Mouse (Mus musculus): ENCODE results near the gene Fam168b.

Gene Fam168b

GRCm38 (mm10) chr1:34842887-34843618 lies at the start of gene Fam168b:
Fam168b (minus strand) TSS chr1:34843065.
- DNase-seq (ENCODE audit: low spot score in 2 of 2): peak; percentile 76 to 88

DNA sequence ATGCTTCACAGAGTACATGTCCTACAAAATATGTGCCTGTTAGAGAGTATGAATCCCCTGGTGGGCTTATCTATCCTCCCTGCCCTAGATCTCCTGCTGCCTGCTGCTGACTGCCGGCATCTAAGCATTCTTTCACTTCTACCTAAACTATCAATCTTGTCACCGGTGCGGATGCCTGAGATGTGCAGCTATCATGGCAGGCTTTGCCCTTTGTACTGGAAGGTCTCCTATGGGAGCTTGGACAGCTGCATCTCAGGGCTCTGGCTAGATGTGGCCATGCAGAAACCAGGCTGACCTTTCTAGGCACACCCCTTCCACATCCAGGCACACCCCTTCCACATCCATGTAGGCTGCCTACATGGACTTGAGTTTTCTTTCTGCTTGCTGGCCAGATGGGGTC lies 49.6 kb upstream of the Fam168b start:
- no peak for DNase-seq (ENCODE audit: low spot score in 2 of 2)

DNA sequence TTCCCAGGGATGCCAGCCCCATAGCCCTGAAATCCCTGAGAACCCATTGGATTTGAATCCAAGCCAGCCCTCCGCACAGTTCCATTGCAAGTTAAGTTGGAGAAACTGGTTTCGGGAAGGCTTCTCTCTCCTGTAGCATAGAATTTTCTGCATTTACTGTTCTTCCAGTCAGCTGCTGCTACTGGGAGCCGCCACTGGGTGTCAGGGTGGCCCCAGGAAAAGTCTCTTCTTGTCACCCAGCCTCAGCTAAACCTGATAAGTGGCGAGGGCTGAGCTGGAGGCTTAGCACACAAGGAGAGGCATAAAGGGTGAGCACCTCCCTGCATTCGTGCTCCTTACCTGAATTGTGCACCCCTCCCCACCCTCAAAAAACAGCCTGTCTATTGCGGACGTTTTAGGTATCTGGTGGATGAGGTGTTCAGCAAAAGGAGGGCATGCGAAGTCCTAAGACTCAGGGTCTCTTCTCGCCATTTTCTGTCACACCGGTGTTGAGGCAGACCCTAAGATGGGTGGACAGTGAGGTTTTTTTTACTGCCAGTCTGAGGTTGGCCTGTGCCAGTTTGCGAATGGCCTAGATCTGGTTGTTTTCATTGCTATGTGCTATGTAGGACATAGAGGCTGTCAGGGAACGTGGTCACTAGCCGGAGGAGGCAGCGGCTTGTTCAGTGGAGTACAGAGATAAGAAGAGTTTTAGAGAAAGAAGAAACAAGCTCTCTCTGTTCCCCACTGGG lies 48.9 kb upstream of the Fam168b start:
- peak in 1 of 2 experiments; percentile 61 for DNase-seq (ENCODE audit: low spot score in 2 of 2)

DNA sequence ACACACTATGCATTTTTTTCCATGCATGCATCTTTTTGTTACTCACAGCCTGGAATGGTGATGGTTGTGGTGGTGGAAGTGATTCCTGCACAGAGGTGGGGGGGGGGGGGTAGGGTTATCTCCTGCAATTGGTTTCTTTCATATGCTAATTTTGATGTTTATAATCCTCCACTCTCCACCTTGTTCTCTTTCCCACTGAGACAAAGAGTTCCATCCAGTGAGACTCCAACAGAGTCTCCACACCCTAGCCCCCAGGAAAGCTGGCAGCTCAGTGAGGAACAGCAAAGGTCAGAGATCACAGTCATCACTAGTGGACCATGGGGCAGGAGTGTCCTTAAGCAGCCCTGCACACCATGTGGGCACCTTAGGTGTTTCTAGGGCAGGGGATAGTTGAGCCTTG lies 40.9 kb upstream of the Fam168b start:
- no peak for DNase-seq (ENCODE audit: low spot score in 2 of 2)

- peak in 1 of 2 experiments; percentile 3 for DNase-seq (ENCODE audit: low spot score in 2 of 2)
Measured at GRCm38 (mm10) chr1:34879611-34880010, 36.7 kb upstream of the Fam168b start.

DNA sequence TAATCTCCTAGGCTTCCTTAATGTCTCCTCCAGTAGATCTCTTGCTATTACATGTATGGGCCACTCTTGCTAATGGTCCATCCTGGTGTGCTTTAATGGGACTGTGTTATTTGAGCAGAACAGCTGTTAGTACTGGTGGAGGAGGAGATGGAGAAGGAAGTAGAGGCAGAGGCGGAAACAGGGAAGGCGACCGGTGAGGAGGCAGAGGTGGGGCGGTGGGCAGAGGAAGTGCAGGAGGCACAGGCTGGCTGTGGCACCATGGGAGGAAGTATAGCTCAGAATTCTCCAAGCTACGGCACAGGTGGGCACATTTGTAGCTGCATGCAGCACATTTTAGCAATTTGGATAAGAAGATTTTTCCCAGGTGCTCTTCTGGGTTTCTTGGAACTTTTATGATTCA lies 30.7 kb upstream of the Fam168b start:
- DNase-seq (ENCODE audit: low spot score in 2 of 2): no peak

DNA sequence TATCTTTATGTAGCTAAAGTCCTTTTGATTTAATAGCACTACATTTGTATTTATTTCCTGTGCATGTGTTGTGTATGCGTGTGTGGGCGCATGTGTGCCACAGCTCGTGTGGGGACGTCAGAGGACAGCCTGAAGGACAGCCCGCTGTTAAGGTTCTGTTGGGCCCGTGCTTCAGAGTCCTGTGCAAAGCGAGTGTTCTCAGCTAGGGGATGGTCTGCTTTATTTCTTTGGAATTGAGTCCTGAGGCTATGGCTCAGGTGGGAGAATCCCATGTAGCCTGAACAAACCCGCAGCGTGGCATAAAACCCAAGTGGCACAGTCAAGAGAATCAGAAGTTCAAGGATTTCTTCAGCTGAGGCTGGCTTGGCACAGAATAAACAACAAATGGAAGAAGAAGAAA lies 28.3 kb upstream of the Fam168b start:
- no peak for DNase-seq (ENCODE audit: low spot score in 2 of 2)

DNA sequence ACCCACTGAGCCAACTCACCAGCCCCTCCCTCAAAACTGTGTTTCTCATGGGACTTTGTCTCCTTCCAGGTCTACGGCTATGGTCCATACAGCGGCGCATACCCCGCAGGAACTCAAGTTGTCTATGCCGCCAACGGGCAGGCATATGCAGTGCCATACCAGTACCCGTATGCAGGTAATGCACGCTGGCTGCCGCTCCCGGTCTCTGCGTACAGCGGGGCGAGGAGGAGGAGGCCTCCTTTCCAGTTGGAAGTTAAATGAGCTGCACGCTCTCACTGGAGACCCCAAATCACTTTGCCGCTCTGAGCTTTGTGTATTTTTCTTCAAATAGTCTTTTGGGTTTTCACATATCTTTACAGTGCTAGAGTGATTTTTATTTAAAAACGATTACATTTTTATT lies 26.4 kb upstream of the Fam168b start:
- no peak for DNase-seq (ENCODE audit: low spot score in 2 of 2)

DNA sequence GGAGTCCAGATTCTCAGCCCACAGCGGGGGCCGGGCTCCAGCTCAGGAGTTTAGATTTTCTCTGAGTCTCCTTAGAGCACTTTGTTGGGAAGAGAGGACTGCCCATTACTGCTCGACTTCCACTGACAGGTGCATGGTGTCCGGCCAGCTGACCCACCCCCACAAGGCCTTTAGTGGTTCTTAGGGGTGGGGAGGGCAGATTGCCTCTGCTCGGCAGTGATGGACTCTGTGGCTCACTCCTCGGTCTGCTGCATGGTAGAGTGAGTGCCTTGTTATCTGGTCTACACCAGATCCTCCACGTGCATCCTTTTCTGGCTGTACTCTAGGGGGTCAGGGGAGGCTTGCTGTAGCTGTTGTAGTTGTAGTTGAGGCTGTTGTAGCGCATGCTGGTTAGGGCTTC lies 25.5 kb upstream of the Fam168b start:
- no peak for DNase-seq (ENCODE audit: low spot score in 2 of 2)

DNA sequence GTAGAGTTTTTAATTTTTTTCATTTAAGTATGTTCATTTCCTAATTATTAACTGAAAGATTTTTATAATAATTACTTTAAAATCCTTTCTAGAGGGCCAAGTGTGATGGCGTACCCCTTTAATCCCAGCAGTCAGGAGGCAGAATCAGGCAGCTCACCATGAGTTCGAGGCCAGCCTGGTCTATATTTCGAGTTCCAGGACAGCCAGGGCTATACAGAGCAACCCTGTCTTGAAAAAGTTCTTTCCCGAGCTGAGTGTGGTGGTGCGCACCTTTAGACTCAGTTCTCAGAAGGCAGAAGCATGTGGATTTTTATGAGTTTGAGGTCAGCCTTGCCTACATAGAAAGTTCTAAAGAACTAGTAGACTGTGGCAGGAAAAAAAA lies 24.7 kb upstream of the Fam168b start:
- DNase-seq (ENCODE audit: low spot score in 2 of 2): no peak

DNA sequence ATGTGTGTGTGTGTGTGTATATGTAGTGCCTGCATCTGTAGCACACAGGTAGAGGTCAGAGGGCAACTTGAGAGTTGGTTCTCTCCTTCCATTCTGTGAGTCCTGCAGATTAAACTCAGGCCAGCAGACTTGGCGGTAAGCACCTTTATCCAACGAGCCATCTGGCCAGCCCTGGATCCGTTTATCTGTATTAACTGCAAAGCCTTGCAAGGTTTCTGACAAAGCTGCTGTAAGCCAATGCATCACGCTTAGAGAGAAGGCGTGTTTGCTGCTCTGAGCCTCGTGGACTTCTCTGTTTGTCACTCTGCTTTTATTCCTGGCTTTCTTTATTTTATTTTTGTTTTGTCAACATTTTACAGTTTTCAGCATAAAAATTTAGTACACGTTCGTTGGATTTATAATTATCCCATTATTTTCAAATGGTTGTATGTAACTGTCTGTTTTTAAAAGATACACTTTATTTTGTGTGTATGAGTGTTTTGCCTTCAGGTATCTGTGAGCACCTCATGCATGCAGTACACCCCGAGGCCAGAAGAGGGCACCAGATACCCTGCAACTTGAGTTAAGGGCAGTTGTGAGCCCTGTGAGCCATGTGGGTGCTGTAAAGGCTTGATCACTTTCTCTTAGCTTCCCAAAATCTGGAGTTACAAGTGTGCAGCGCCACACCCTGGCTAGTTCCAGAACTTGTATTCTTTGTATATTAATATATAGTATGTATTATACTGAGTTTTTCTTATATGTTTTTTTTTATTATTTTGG lies 24.1 kb upstream of the Fam168b start:
- peak; percentile 78 to 82 for DNase-seq (ENCODE audit: low spot score in 2 of 2)

DNA sequence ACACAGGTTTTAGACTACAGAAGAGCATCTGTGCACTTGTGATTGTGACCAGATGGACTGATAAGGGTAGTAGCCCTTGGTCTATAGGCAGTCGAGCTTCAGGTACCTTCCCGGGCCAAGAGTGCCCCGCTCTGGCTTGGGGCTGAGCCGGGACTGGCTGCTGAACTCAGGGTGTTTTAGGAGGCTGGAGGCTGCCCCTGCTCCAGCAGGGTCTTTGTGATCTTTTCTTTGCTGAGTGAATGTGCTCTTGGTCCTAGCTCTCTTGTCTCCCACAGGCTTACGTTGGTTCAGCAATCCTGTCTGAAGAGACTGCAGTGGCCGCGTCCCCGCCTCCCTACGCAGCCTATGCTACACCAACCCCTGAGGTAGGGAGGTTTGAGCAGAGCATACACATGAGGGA lies 23.0 kb upstream of the Fam168b start:
- DNase-seq (ENCODE audit: low spot score in 2 of 2): no peak

DNA sequence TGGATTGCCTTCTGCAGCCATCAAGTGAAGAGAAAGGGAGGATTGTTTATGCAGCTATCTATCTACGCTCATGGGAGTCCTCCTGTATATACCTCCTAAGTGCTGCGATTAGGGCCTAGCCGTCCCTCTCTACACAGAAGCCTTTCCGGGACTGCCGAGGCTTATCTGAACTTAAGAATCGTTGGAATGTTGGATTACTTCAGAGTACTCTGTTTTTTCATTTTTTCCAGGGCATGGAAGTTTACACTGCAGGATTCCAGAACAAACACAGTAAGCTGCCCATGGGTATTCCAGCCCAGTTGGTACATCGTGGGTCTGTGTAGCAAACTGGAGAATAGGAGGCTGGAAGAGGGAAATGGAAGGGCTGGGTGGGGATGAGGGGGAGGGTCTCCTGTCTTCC lies 21.4 kb upstream of the Fam168b start:
- DNase-seq (ENCODE audit: low spot score in 2 of 2): no peak

- no peak for DNase-seq (ENCODE audit: low spot score in 2 of 2)
Measured at GRCm38 (mm10) chr1:34863323-34863722, 20.5 kb upstream of the Fam168b start.

DNA sequence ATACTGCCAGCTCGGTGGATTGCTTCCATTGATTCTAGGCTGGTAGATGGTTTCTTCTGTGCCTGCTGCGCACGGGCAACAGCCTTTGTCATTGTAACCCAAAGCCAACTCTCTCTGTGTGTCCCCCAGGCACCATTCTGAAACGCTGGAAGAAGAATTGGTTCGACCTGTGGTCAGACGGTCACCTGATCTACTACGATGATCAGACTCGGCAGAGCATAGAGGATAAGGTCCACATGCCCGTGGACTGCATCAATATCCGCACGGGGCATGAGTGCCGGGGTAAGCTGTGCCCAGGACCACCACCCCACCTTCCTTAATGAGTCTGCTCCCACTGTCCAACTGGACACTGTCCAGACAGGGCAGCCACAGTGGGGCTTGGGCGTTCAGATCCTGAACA lies 20.0 kb upstream of the Fam168b start:
- no peak for DNase-seq (ENCODE audit: low spot score in 2 of 2)

DNA sequence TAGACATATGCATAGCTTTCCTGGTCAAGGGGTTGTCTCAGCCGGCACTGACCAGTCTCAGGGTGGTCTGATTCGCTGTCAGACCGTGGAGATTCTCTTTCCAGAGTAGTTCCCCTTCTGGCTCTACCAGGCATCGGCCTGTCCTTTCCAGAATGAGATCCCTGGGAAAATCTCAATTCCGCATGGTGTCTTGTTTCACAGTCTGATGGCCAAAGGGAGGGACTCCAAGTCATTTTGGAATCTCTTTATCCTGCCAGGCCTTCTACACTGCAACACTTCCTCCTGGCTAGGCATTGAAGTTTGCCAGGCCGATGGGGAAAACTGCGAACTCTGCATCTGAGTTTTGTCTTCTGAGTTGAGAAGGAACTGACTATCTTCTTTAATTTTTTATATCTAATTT lies 17.3 kb upstream of the Fam168b start:
- no peak for DNase-seq (ENCODE audit: low spot score in 2 of 2)

DNA sequence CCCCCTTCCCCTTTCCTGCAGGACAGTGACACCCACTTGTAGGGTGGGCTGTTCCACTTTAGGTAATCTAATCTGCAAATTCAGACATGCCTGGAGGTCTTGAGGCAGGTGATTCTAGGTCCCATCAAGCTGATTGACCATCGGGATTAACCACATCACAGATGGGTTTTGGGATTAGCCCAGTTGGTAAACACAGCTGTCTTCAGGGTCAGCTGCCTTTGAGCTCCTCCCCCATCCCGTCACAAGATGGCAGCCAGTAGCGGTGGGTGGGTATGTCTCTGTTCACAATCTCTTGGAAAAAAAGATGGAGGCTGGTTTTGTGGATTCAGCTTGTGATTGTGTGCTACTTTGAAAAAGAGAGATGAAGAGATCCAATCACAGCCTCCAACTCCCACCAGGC lies 16.9 kb upstream of the Fam168b start:
- DNase-seq (ENCODE audit: low spot score in 2 of 2): no peak

DNA sequence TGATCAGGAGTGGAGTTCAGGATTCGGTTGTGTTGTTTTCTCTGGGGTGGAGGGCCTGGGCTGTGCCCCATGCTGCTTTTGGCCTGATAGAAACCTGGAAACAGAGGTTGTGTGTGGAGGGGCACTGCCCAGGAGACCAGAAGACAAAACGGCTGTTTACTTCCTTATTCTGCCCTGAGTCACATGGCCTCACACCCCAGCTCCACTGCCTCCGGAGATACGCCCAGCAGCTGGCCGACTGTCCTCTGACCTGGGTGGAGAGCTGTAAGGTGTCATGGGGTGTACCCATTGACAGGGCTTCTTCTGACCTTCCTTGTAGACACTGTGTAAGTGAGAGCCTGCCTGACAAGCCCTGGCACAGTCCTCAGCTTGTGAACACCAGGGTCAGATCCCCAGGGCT lies 15.8 kb upstream of the Fam168b start:
- DNase-seq (ENCODE audit: low spot score in 2 of 2): no peak

DNA sequence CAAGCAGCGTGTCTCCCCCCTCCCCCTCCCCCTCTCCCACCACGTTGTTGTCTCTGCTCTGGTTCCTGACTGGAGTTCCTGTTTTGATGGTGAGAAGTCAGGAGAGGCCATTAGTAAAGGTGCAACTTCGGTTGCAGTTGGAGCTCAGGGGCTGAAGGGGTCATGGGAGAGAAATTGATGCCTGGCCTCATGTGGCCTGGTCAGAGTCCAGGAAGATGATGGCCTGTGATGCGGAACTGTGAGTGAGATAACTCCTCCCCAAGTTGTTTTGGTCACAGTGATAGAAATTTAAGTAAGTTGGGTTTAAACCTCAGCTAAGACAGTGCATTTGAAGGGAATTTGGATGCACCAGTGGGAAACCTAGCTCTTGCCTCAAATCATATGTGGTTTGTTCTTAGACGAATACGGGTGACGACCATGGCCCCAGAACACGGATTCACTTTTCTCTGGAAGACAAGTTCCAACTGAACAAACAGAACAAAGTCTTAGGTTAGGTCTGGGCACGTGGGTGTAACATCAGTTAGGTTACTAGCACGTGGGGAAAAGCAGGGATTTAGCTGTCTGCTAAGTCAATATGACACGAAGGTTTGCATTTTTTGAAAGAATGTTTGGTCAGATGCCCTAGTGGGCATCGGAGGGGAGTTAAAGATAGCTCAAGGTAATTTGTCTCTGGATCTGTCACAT lies 12.3 kb upstream of the Fam168b start:
- no peak for DNase-seq (ENCODE audit: low spot score in 2 of 2)

DNA sequence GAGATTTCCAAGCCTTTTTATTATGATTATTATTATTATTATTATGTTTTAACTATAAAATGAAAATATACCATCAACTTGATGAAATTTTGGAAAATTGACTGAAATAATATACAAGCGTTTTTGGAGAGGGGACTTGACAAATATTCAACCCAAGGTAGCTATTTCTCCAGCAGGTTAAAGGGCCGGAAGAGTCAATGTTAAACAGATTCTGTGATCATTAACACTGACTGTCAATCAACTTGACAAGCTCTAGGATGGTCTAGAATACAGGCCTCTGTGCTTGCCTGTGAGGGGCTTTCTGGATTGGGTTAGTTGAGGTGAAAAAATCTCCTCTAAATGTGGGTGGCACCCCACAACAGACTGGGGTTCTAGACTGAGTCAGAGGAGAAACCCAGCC lies 10.9 kb upstream of the Fam168b start:
- no peak for DNase-seq (ENCODE audit: low spot score in 2 of 2)

DNA sequence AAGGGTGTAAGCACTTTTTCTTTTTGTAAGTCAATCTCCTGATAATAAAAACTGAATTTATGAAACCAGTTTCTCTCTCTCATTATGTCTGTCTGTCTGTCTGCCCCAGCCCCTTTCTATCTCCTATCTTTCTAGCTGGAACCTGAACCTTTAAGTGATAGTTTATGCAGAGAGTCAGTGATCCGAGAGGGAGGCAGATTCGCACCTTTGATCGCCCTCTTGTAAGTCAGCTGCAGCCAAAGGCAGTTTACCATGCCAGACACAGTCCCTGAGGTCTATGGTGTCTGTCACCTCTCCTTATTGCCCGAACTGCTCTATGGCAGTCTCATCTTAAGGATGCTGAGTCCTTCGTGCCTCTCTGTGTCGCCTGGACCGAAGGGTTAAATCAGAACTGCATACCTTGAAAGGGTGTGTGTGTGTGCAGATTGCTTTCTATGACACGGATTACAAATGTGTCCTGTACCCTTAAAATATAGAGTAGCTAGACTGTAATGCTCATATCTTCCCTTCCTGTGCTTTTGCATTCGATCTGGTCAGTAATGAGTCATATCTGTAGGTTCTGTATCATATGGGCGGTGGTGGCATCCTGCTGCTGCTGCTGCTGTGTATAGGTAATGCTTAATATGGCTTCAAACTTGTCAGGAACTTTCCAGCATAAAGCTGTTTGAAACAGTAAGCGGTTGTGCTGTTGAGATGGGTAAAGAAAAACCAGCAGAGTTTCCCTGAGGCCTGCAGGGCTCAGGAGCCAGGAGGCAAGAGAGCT lies 9.4 kb upstream of the Fam168b start:
- no peak for DNase-seq (ENCODE audit: low spot score in 2 of 2)
